Mouse (Mus musculus) stomach, postnatal 0 days (tissue): ENCODE data around the gene Mapk1.
A peak's percentile ranks its signal among the peaks of the same experiment; 100 is the strongest.

ENCODE experiments used
- CTCF ChIP-seq: IDR thresholded peaks from 2 replicates; pipeline ENCODE4 v1.5.1; 2016; ENCODE audit warnings: antibody characterized with exemption, low read depth, mild to moderate bottlenecking, moderate library complexity
- EP300 ChIP-seq: optimal IDR thresholded peaks from 2 replicates; pipeline ENCODE3; 2016; ENCODE audit warnings: antibody characterized with exemption

GRCm38 (mm10) chr16:17076301-17076700 is 93.1 kb downstream of the Mapk1 start:
- TF ChIP-seq EP300 (no peak), CTCF (peak; percentile 23; the same call in 1 of the 2 replicates)
